23 mouse cellular contexts compared by ENCODE assay signal in the genomic region with DNA sequence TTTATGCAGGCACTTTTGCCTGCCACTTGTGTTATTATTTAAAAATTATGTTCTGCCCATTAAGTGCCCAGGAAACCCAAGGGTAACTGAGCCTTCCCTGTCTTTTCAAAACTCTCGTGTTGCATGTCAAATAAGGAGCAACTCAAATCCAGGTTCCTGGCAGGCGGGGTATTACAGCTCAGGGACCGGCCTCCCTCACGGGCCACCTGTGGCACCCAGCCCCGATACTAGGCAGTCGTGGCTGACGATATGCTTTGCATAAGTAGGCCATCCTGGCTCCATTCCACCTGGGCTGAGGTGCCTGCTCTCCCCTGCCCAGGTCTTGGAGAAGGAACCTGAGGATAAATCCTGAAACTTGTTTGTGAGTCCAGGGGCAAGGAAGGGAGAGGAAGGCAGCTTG. TPM values are rescaled to one million over a fixed set of nuclear protein-coding genes. Genes with fewer than 3 reads are reported as not detected.
"Had no signal": no experiment of that assay in that cellular context is flagged by ENCODE, and none has a peak within 500 bp of the region (broad histone marks: within the 10 kb centered on the region; RNA-seq: fewer than 3 reads in every experiment).

No protein-coding gene starts in this region.

- H3K4me2 ChIP-seq: lung, embryonic 14.5 days; midbrain, embryonic 12.5 days; neural tube, embryonic 13.5 days; neural tube, embryonic 15.5 days had no signal

- H3K9ac ChIP-seq: liver, embryonic 14.5 days; lung, embryonic 14.5 days; midbrain, embryonic 12.5 days; neural tube, embryonic 13.5 days; neural tube, embryonic 15.5 days; stomach, embryonic 15.5 days had no signal

- H3K4me3 ChIP-seq: midbrain, embryonic 10.5 days; midbrain, embryonic 12.5 days; neural tube, embryonic 13.5 days; neural tube, embryonic 15.5 days; stomach, embryonic 15.5 days had no signal

- H3K4me1 ChIP-seq: neural tube, embryonic 13.5 days; stomach, embryonic 15.5 days had no signal

- DNase-seq: lung, adult 18-20 months; lung, embryonic 14.5 days; lung, postnatal 14 days; lung, postnatal 4 days; midbrain, embryonic 14.5 days; retina, postnatal 1 day; right cerebral cortex, adult 18-20 months; right cerebral cortex, postnatal 25 days; right cerebral cortex, postnatal 4 days; thymus, adult 18-20 months; thymus, postnatal 14 days; thymus, postnatal 36 days had no signal

- H3K27me3 ChIP-seq: stomach, embryonic 15.5 days had no signal

- H3K36me3 ChIP-seq: midbrain, embryonic 10.5 days; midbrain, embryonic 12.5 days; neural tube, embryonic 13.5 days; neural tube, embryonic 15.5 days; stomach, embryonic 15.5 days had no signal

- ATAC-seq: midbrain, embryonic 16.5 days had no signal

- H3K9me3 ChIP-seq: midbrain, embryonic 10.5 days; midbrain, embryonic 12.5 days; neural tube, embryonic 13.5 days; neural tube, embryonic 15.5 days; stomach, embryonic 15.5 days had no signal

- H3K27ac ChIP-seq: liver, embryonic 14.5 days; midbrain, embryonic 10.5 days; midbrain, embryonic 12.5 days; neural tube, embryonic 13.5 days; neural tube, embryonic 15.5 days; stomach, embryonic 15.5 days had no signal

RNA-seq across cellular contexts. Expression of gene Slc28a3, which starts 0.6 kb away (rescaled TPM):
- total RNA-seq: megakaryocyte, adult 5-6 weeks; megakaryocyte-erythroid progenitor cell, adult 5-6 weeks; monocyte, adult 5-6 weeks had no signal
- polyA plus RNA-seq: midbrain, embryonic 10.5 days; midbrain, embryonic 12.5 days; midbrain, embryonic 14.5 days; midbrain, embryonic 16.5 days; neural tube, embryonic 11.5 days; neural tube, embryonic 15.5 days had no signal
